Mouse (Mus musculus): ENCODE results near the gene Ap1s3. TPM values are rescaled to one million over a fixed set of nuclear protein-coding genes. Genes with fewer than 3 reads are reported as not detected.

Gene Ap1s3
- polyA plus RNA-seq, 1 experiment, result 26.4 TPM

- TF ChIP-seq CTCF (IDR thresholded peaks at IDR 0.05; ENCODE audit: extremely low read depth, insufficient read length, insufficient replicate concordance, low read depth, low read length) (no peak), POLR2A (IDR thresholded peaks at IDR 0.05; ENCODE audit: low read depth, low read length) (no peak)
- Histone ChIP-seq H3K27ac (ENCODE audit: insufficient read depth, low read depth, low read length) (no peak overlapping the region), H3K36me3 (ENCODE audit: control insufficient read depth, insufficient read depth, low read length) (peaks cover 30% of the 10 kb centered on the region), H3K4me1 (ENCODE audit: control insufficient read depth, insufficient read depth, insufficient read length, low read length) (no peaks in the 10 kb centered on the region; the same call in 1 of the 2 replicates), H3K4me3 (ENCODE audit: low read depth, low read length) (no peak overlapping the region), H3K27me3 (ENCODE audit: control insufficient read depth, insufficient read depth, low read length) (no peaks in the 10 kb centered on the region)
- 86% methylated on average over 9 of the region's 9 CpGs for WGBS
These were observed 35.6 kb upstream of the Ap1s3 start for GRCm38 (mm10) chr1:79707383-79707782.

GRCm38 (mm10) chr1:79706707-79707106, 34.9 kb upstream of the Ap1s3 start:
- WGBS, result 82% methylated on average over 3 of the region's 3 CpGs

GRCm38 (mm10) chr1:79704672-79705071, 32.9 kb upstream of the Ap1s3 start:
- WGBS, result 70% methylated on average over 2 of the region's 2 CpGs

More at GRCm38 (mm10) chr1:79706707-79707106, 34.9 kb upstream of the Ap1s3 start:
- no peaks in the 10 kb centered on the region; the same call in 1 of the 2 replicates for H3K4me1 ChIP-seq (ENCODE audit: control insufficient read depth, insufficient read depth, insufficient read length, low read length)
- no peak overlapping the region for H3K4me3 ChIP-seq (ENCODE audit: low read depth, low read length)
- peaks cover 31% of the 10 kb centered on the region for H3K36me3 ChIP-seq (ENCODE audit: control insufficient read depth, insufficient read depth, low read length)
- TF ChIP-seq POLR2A (IDR thresholded peaks at IDR 0.05; ENCODE audit: low read depth, low read length) (no peak), CTCF (IDR thresholded peaks at IDR 0.05; ENCODE audit: extremely low read depth, insufficient read length, insufficient replicate concordance, low read depth, low read length) (no peak)
- H3K27me3 ChIP-seq (ENCODE audit: control insufficient read depth, insufficient read depth, low read length), result no peaks in the 10 kb centered on the region
- H3K27ac ChIP-seq (ENCODE audit: insufficient read depth, low read depth, low read length), result no peak overlapping the region

GRCm38 (mm10) chr1:79703520-79703919, 31.7 kb upstream of the Ap1s3 start:
- Histone ChIP-seq H3K4me3 (ENCODE audit: low read depth, low read length) (no peak overlapping the region), H3K36me3 (ENCODE audit: control insufficient read depth, insufficient read depth, low read length) (peaks cover 29% of the 10 kb centered on the region), H3K27ac (ENCODE audit: insufficient read depth, low read depth, low read length) (no peak overlapping the region), H3K4me1 (ENCODE audit: control insufficient read depth, insufficient read depth, insufficient read length, low read length) (no peaks in the 10 kb centered on the region), H3K27me3 (ENCODE audit: control insufficient read depth, insufficient read depth, low read length) (no peaks in the 10 kb centered on the region)
- TF ChIP-seq POLR2A (IDR thresholded peaks at IDR 0.05; ENCODE audit: low read depth, low read length), result no peak
- no peak for TF ChIP-seq CTCF (IDR thresholded peaks at IDR 0.05; ENCODE audit: extremely low read depth, insufficient read length, insufficient replicate concordance, low read depth, low read length)
- 91% methylated on average over 8 of the region's 8 CpGs for WGBS

More at GRCm38 (mm10) chr1:79704672-79705071, 32.9 kb upstream of the Ap1s3 start:
- H3K27ac ChIP-seq (ENCODE audit: insufficient read depth, low read depth, low read length), result no peak overlapping the region
- H3K4me3 ChIP-seq (ENCODE audit: low read depth, low read length), result no peak overlapping the region
- H3K27me3 ChIP-seq (ENCODE audit: control insufficient read depth, insufficient read depth, low read length), result no peaks in the 10 kb centered on the region
- no peaks in the 10 kb centered on the region for H3K4me1 ChIP-seq (ENCODE audit: control insufficient read depth, insufficient read depth, insufficient read length, low read length)
- TF ChIP-seq CTCF (IDR thresholded peaks at IDR 0.05; ENCODE audit: extremely low read depth, insufficient read length, insufficient replicate concordance, low read depth, low read length), result no peak
- TF ChIP-seq POLR2A (IDR thresholded peaks at IDR 0.05; ENCODE audit: low read depth, low read length), result no peak
- H3K36me3 ChIP-seq (ENCODE audit: control insufficient read depth, insufficient read depth, low read length), result peaks cover 30% of the 10 kb centered on the region

GRCm38 (mm10) chr1:79698506-79698905, 26.7 kb upstream of the Ap1s3 start:
- H3K27ac ChIP-seq (ENCODE audit: insufficient read depth, low read depth, low read length), result no peak overlapping the region
- H3K36me3 ChIP-seq (ENCODE audit: control insufficient read depth, insufficient read depth, low read length), result 0 out of 2 replicates have a peak, but pooled peaks cover 5% of the 10 kb centered on the region
- no peaks in the 10 kb centered on the region for H3K27me3 ChIP-seq (ENCODE audit: control insufficient read depth, insufficient read depth, low read length)
- no peak overlapping the region for H3K4me3 ChIP-seq (ENCODE audit: low read depth, low read length)
- 78% methylated on average over 2 of the region's 2 CpGs for WGBS
- no peaks in the 10 kb centered on the region; the same call in 1 of the 2 replicates for H3K4me1 ChIP-seq (ENCODE audit: control insufficient read depth, insufficient read depth, insufficient read length, low read length)
- TF ChIP-seq CTCF (IDR thresholded peaks at IDR 0.05; ENCODE audit: extremely low read depth, insufficient read length, insufficient replicate concordance, low read depth, low read length), result no peak
- no peak for TF ChIP-seq POLR2A (IDR thresholded peaks at IDR 0.05; ENCODE audit: low read depth, low read length)

GRCm38 (mm10) chr1:79697382-79697781, 25.6 kb upstream of the Ap1s3 start:
- no peak for TF ChIP-seq POLR2A (IDR thresholded peaks at IDR 0.05; ENCODE audit: low read depth, low read length)

GRCm38 (mm10) chr1:79696933-79697332, 25.2 kb upstream of the Ap1s3 start:
- 0 out of 2 replicates have a peak, but pooled peaks cover 4% of the 10 kb centered on the region for H3K36me3 ChIP-seq (ENCODE audit: control insufficient read depth, insufficient read depth, low read length)
- 45% methylated on average over 5 of the region's 5 CpGs for WGBS
- no peaks in the 10 kb centered on the region; the same call in 1 of the 2 replicates for H3K4me1 ChIP-seq (ENCODE audit: control insufficient read depth, insufficient read depth, insufficient read length, low read length)
- no peaks in the 10 kb centered on the region for H3K27me3 ChIP-seq (ENCODE audit: control insufficient read depth, insufficient read depth, low read length)
- no peak for TF ChIP-seq POLR2A (IDR thresholded peaks at IDR 0.05; ENCODE audit: low read depth, low read length)
- TF ChIP-seq CTCF (IDR thresholded peaks at IDR 0.05; ENCODE audit: extremely low read depth, insufficient read length, insufficient replicate concordance, low read depth, low read length), result no peak
- H3K27ac ChIP-seq (ENCODE audit: insufficient read depth, low read depth, low read length), result no peak overlapping the region
- H3K4me3 ChIP-seq (ENCODE audit: low read depth, low read length), result no peak overlapping the region

More at GRCm38 (mm10) chr1:79697382-79697781, 25.6 kb upstream of the Ap1s3 start:
- Histone ChIP-seq H3K27me3 (ENCODE audit: control insufficient read depth, insufficient read depth, low read length) (no peaks in the 10 kb centered on the region), H3K4me3 (ENCODE audit: low read depth, low read length) (no peak overlapping the region), H3K4me1 (ENCODE audit: control insufficient read depth, insufficient read depth, insufficient read length, low read length) (no peaks in the 10 kb centered on the region; the same call in 1 of the 2 replicates), H3K36me3 (ENCODE audit: control insufficient read depth, insufficient read depth, low read length) (0 out of 2 replicates have a peak, but pooled peaks cover 5% of the 10 kb centered on the region), H3K27ac (ENCODE audit: insufficient read depth, low read depth, low read length) (no peak overlapping the region)
- WGBS, result 12% methylated on average over 9 of the region's 9 CpGs
